Mouse (Mus musculus) neural tube, embryonic 13.5 days (tissue): ENCODE data around the gene C130074G19Rik. TPM values are rescaled to one million over a fixed set of nuclear protein-coding genes. Genes with fewer than 3 reads are reported as not detected.

Source experiments
- ATAC-seq: fragments of 200-750 bp; cut with Nextera tagmentation; 2 replicates; pipeline ENCODE4 v1.8.0; 2017; ENCODE audit warnings: low read depth, mild to moderate bottlenecking, moderate TSS enrichment, moderate library complexity
- H3K27ac ChIP-seq: fragments of 300-500 bp; sonication (generic); replicated peaks from 2 replicates; pipeline ENCODE4 v1.5.1; 2015; ENCODE audit warnings: moderate library complexity, mild to moderate bottlenecking, inconsistent platforms
- H3K27me3 ChIP-seq: fragments of 300-500 bp; sonication (generic); 2 replicates; pipeline ENCODE4 v1.6.1; 2015; ENCODE audit warnings: mild to moderate bottlenecking, inconsistent platforms
- H3K36me3 ChIP-seq: fragments of 300-500 bp; sonication (generic); 2 replicates; pipeline ENCODE4 v1.6.1; 2015; ENCODE audit warnings: mild to moderate bottlenecking, inconsistent platforms
- H3K4me1 ChIP-seq: fragments of 300-500 bp; sonication (generic); replicated peaks from 2 replicates; pipeline ENCODE4 v1.6.1; 2015; ENCODE audit warnings: inconsistent platforms
- H3K4me2 ChIP-seq: fragments of 300-500 bp; sonication (generic); 2 replicates; pipeline ENCODE4 v1.6.1; 2015; ENCODE audit warnings: inconsistent platforms, mild to moderate bottlenecking, moderate library complexity
- H3K4me3 ChIP-seq: fragments of 300-500 bp; sonication (generic); 2 replicates; pipeline ENCODE4 v1.5.1; 2015; ENCODE audit warnings: mild to moderate bottlenecking, inconsistent platforms
- H3K9ac ChIP-seq: fragments of 300-500 bp; sonication (generic); 2 replicates; pipeline ENCODE4 v1.6.1; 2015; ENCODE audit warnings: moderate library complexity, mild to moderate bottlenecking, inconsistent platforms
- H3K9me3 ChIP-seq: fragments of 300-500 bp; sonication (generic); 2 replicates; pipeline ENCODE4 v1.6.1; 2016; ENCODE audit warnings: inconsistent platforms
- WGBS: fragments of 180-500 bp; shearing (Covaris S2); methylation state at CpG from one replicate; pipeline ENCODE4 v1.1.7; 2015; 5-methylcytosine and 5-hydroxymethylcytosine counted together
- polyA plus RNA-seq: library from polyadenylated mRNA; unstranded; fragments of >200 nt; fragmentation: Nextera tagmentation; extraction: Ambion mirVana; gene quantifications from 2 replicates; pipeline ENCODE4 v1.2.1, GENCODE M21; 2015

Gene C130074G19Rik
- polyA plus RNA-seq, 1 experiment from 2014 or later: 1.2 TPM

GRCm38 (mm10) chr1:184853339-184853738 lies 29.7 kb downstream of the C130074G19Rik start:
- peak; percentile 24; the same call in 1 of the 2 replicates for ATAC-seq
- Histone ChIP-seq H3K27me3 (peaks cover 55% of the 10 kb centered on the region), H3K27ac (no peak overlapping the region), H3K9me3 (no peaks in the 10 kb centered on the region), H3K9ac (no peak overlapping the region), H3K36me3 (no peaks in the 10 kb centered on the region), H3K4me2 (peak overlapping the region; percentile 32), H3K4me1 (peaks cover 17% of the 10 kb centered on the region; the same call in 1 of the 2 replicates), H3K4me3 (no peak overlapping the region)
- 32% methylated on average over 5 of the region's 5 CpGs for WGBS

DNA sequence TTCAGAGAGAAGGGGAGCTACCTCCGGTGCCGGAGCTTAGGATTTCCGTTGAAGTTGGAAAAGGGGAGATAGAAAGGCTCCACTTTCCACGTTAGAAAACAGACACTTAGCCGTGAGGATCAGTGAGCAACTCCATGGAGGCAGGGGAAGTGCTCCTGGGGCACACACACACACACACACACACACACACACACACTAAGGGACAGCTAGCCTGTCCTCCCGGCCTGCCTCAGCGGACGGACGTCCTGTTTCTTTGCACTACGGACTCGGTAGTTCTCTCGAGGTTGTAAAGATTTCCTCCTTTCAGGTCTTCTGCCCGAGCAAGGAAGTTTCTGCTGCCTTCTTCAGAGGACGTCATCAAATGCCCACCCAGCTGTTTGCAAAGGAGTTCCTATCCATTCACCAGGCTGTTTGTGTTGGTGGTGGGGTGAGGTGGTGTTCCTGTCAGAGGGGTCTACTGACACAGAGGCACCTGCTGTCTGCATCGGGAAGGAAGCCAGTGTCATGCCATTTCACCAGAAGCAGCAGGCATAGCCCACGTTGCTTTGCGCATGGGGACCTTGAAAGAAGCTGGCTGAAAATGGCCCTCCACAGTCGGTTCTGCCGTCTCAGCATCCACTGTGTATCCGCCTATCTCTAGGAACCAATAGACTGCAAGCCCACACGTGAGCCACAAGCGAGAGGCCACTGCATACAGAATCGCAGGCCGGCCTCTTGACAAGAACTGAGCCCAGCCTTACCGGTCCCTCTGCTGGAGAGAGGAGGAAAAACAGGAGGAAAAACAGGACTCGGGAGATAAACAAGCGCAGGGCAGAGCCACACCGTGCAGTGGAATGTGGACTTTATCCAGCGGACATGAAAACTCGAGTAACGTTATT lies 31.0 kb downstream of the C130074G19Rik start:
- 17% methylated on average over 31 of the region's 31 CpGs for WGBS
- Histone ChIP-seq H3K4me3 (peak overlapping the region; percentile 11; the same call in 1 of the 2 replicates), H3K36me3 (no peaks in the 10 kb centered on the region), H3K9me3 (no peaks in the 10 kb centered on the region), H3K4me2 (peak overlapping the region; percentile 51), H3K9ac (peak overlapping the region; percentile 62), H3K27me3 (peaks cover 62% of the 10 kb centered on the region), H3K4me1 (peaks cover 17% of the 10 kb centered on the region; the same call in 1 of the 2 replicates), H3K27ac (peak overlapping the region; percentile 70)
- peak; percentile 93 for ATAC-seq

DNA sequence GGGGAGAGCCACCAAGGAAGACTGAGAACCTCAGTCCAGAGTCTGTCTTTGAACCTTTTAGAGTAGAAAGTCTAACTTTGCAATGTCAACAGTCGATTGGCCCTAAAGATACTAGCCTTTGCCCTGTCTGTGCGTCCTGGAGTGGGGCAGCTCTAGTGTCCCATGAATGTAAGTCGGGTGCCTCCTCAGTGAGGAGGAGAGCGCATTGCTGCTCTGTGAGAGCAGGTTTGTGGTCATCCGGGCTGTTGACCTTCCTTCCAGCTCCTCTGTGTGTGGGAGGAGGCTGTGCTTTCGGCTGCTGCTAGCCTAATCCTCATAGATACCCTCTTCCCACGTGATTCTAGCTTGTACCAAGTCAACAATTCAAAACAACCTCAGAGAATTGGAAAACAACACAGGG lies 31.9 kb downstream of the C130074G19Rik start:
- Histone ChIP-seq H3K9me3 (no peaks in the 10 kb centered on the region), H3K4me1 (peaks cover 23% of the 10 kb centered on the region; the same call in 1 of the 2 replicates), H3K4me3 (no peak overlapping the region), H3K27ac (no peak overlapping the region), H3K27me3 (peaks cover 70% of the 10 kb centered on the region), H3K4me2 (no peak overlapping the region), H3K36me3 (no peaks in the 10 kb centered on the region), H3K9ac (no peak overlapping the region)
- ATAC-seq: no peak
- WGBS: 58% methylated on average over 7 of the region's 7 CpGs

GRCm38 (mm10) chr1:184846973-184847372 lies 36.0 kb downstream of the C130074G19Rik start:
- Histone ChIP-seq H3K4me3 (no peak overlapping the region), H3K9me3 (no peaks in the 10 kb centered on the region), H3K27ac (no peak overlapping the region), H3K4me1 (peaks cover 38% of the 10 kb centered on the region), H3K27me3 (peaks cover 57% of the 10 kb centered on the region), H3K36me3 (no peaks in the 10 kb centered on the region), H3K4me2 (peak overlapping the region; percentile 82; the same call in 1 of the 2 replicates), H3K9ac (no peak overlapping the region)
- ATAC-seq: no peak
- WGBS: 66% methylated on average over 3 of the region's 3 CpGs

- 4% methylated on average over 18 of the region's 18 CpGs for WGBS
- Histone ChIP-seq H3K36me3 (no peaks in the 10 kb centered on the region), H3K4me1 (peaks cover 40% of the 10 kb centered on the region), H3K27me3 (peaks cover 53% of the 10 kb centered on the region), H3K27ac (peak within 1 kb of the TSS; percentile 56), H3K9ac (peak within 1 kb of the TSS; percentile 87), H3K4me2 (peak within 1 kb of the TSS; percentile 82), H3K9me3 (no peaks in the 10 kb centered on the region), H3K4me3 (peak within 1 kb of the TSS; percentile 90)
- peak; percentile 10; the same call in 1 of the 2 replicates for ATAC-seq
Measured at GRCm38 (mm10) chr1:184846092-184846750, 36.8 kb downstream of the C130074G19Rik start, which contains the start of gene Marc2. TSS of gene Marc2 (minus strand) at chr1:184846451.

DNA sequence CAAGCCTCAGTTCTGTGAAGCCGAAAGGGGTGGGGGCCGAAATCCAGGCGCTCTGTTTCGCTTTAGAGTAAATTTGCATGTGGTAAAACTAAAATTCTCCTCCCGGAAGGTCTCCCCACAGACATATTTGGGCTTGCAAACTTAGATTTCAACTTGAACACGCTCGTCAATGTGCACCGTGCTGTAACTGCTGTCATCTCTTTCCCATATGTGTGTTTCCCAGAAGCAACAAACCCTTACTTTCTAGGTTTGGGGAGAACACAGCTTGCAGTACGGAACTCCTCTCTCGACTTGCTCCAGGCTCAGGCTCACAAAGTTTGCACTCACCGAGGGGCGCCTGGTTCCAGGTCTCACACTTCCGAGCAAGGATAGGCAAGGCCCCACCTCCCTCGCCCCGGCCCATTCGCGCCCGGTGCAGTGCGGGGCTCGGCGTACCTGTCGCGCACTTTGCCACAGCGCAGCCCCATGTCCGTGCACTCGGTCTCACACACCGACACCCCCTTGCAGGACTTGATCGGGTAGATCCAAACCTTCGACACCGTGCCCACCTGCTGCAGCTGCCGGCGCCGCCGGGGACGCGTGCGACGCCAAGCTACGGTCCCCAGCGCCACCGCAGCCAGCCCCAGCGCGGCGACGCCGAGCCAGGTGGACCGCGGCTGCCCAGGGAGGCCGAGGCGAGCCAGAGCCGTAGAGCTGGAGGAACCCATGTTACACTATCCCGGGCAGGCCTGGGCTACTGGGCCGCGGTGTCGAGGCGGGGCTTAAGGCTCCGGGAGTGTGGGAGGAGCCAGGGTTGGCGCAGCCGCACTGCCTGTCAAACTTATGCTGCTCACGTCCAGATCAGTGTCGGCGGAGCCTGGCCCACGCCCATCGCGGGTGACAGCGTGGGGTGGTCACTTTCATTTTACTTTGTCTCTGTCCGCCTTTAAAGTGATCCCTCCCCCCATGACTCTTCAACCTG lies 37.6 kb downstream of the C130074G19Rik start:
- H3K9ac ChIP-seq: peak overlapping the region; percentile 87
- H3K9me3 ChIP-seq: no peaks in the 10 kb centered on the region
- peak overlapping the region; percentile 90 for H3K4me3 ChIP-seq
- H3K36me3 ChIP-seq: 0 out of 2 replicates have a peak, but pooled peaks cover 2% of the 10 kb centered on the region
- peak overlapping the region; percentile 82 for H3K4me2 ChIP-seq
- ATAC-seq: peak; percentile 96
- H3K4me1 ChIP-seq: peaks cover 40% of the 10 kb centered on the region
- H3K27me3 ChIP-seq: peaks cover 49% of the 10 kb centered on the region
- H3K27ac ChIP-seq: peak overlapping the region; percentile 56
- under 1% methylated on average over 67 of the region's 67 CpGs for WGBS

GRCm38 (mm10) chr1:184844326-184845066 lies 38.5 kb downstream of the C130074G19Rik start:
- H3K4me3 ChIP-seq: peak overlapping the region; percentile 90
- peak overlapping the region; percentile 87 for H3K9ac ChIP-seq
- H3K27ac ChIP-seq: no peak overlapping the region
- 0 out of 2 replicates have a peak, but pooled peaks cover 5% of the 10 kb centered on the region for H3K36me3 ChIP-seq
- H3K4me2 ChIP-seq: peak overlapping the region; percentile 82
- ATAC-seq: no peak
- 19% methylated on average over 15 of the region's 15 CpGs for WGBS
- H3K27me3 ChIP-seq: peaks cover 42% of the 10 kb centered on the region
- H3K9me3 ChIP-seq: no peaks in the 10 kb centered on the region
- H3K4me1 ChIP-seq: peaks cover 40% of the 10 kb centered on the region

DNA sequence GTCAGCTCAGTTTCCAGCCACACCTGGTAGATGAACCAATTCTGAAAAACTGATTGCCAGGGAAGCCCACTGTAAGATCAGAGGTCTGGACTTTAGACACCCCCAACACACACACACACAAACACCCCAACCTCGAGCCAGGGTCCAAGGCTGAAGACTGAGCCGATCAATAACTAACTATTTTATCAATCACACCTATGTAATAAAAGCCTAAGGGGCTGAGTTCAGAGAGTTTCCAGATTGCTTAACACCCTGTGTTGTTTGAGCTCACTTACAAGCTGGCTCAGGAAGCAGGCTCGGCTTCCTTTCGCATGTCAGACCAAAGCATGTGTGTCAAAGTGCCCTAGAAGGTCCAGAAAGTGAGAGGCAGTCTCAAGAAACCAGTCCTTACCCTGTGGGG lies 45.4 kb downstream of the C130074G19Rik start:
- no peak overlapping the region for H3K4me3 ChIP-seq
- peaks cover 18% of the 10 kb centered on the region for H3K36me3 ChIP-seq
- H3K4me1 ChIP-seq: peaks cover 11% of the 10 kb centered on the region
- ATAC-seq: no peak
- H3K27ac ChIP-seq: no peak overlapping the region
- H3K27me3 ChIP-seq: no peaks in the 10 kb centered on the region
- WGBS: 82% methylated on average over 4 of the region's 4 CpGs
- no peak overlapping the region for H3K9ac ChIP-seq
- no peaks in the 10 kb centered on the region for H3K9me3 ChIP-seq
- H3K4me2 ChIP-seq: no peak overlapping the region

DNA sequence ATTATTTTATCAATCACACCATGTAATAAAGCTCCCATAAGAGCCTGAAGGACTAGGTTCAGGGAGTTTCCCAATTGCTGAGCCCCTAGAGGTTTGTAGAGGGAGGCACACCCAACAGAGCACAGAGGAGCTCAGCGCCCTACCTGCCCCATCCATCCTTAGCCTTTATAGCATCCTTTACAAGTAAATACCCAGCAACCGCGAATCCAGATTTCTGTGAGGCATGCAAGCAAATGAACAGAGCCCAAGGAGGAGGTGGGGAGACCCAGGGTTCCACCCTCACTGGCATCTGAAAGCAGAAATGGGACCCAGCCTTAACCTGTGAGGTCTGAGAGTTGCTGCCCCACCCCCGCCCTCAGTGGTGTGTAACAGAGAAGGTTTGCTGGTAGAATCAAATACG lies 46.7 kb downstream of the C130074G19Rik start:
- H3K9ac ChIP-seq: no peak overlapping the region
- no peak overlapping the region for H3K4me3 ChIP-seq
- ATAC-seq: no peak
- H3K27me3 ChIP-seq: no peaks in the 10 kb centered on the region
- WGBS: 78% methylated on average over 5 of the region's 5 CpGs
- peaks cover 31% of the 10 kb centered on the region for H3K36me3 ChIP-seq
- H3K4me2 ChIP-seq: no peak overlapping the region
- no peaks in the 10 kb centered on the region for H3K9me3 ChIP-seq
- H3K4me1 ChIP-seq: 0 out of 2 replicates have a peak, but pooled peaks cover under 1% of the 10 kb centered on the region
- H3K27ac ChIP-seq: no peak overlapping the region

- no peak overlapping the region for H3K4me3 ChIP-seq
- peaks cover 39% of the 10 kb centered on the region for H3K36me3 ChIP-seq
- H3K27me3 ChIP-seq: no peaks in the 10 kb centered on the region
- 88% methylated on average over 7 of the region's 7 CpGs for WGBS
- no peak overlapping the region for H3K27ac ChIP-seq
- no peak overlapping the region for H3K9ac ChIP-seq
- H3K9me3 ChIP-seq: no peaks in the 10 kb centered on the region
- no peak for ATAC-seq
- no peaks in the 10 kb centered on the region for H3K4me1 ChIP-seq
- no peak overlapping the region for H3K4me2 ChIP-seq
Measured at GRCm38 (mm10) chr1:184833499-184833898, 49.5 kb downstream of the C130074G19Rik start.

- Histone ChIP-seq H3K36me3 (peaks cover 39% of the 10 kb centered on the region), H3K4me3 (no peak overlapping the region), H3K9me3 (no peaks in the 10 kb centered on the region), H3K9ac (no peak overlapping the region), H3K27me3 (no peaks in the 10 kb centered on the region), H3K4me1 (peaks cover 5% of the 10 kb centered on the region), H3K4me2 (no peak overlapping the region), H3K27ac (no peak overlapping the region)
- WGBS: 84% methylated on average over 10 of the region's 10 CpGs
- no peak for ATAC-seq
Measured at GRCm38 (mm10) chr1:184832211-184832610, 50.8 kb downstream of the C130074G19Rik start.
